Comparison of ENCODE assay signal across 8 mouse cellular contexts in the genomic region with DNA sequence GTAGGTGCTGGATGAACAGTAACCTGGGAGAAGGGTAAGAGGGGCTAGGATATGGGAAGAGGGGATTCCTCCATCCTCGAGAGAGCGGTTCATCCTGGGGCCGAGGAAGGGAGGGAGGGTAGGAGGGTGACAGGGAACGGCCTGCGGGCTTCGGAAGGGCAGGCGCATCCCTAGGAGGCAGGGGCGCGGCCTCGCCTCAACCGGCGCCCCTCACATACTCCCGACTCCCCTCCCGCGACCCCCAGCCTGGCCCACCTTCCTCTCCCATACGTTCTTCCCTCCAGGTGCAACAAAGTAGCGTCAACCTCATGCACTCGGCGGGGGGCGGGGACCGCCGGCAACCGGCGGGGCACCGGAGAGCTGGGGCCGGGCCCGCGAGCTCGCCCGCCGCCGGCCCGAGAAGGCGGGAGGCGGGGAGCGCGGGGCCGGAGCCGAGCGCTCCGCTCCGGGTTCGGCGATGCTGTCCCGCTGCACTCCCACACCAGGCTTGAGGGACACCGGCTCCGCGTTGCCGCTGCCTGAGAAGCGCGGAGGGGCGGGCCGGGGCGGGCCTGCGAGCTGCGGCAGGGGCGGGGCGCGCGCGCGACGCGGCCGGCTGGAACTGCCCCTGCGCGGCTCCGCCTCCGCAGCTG. TPM values are rescaled to one million over a fixed set of nuclear protein-coding genes. Genes with fewer than 3 reads are reported as not detected.
DNase-seq lines count a peak whose midpoint lies in the region; ATAC-seq and TF ChIP-seq lines count a peak whose summit lies in the region.

A gene (minus strand): TSS at position 513 of the 632 bp plus-strand sequence.

- intact Hi-C loops in heart, postnatal 14 days (cut with DNase I): loop anchor here (5.0 kb wide), 1 partner anchor 51 kb away; a partner anchor contains a TSS

- H3K4me2 ChIP-seq in heart, embryonic 12.5 days: peak within 1 kb of the TSS; percentile 82
- peak within 1 kb of the TSS; percentile 82 for H3K4me2 ChIP-seq in embryonic facial prominence, embryonic 13.5 days
- peak within 1 kb of the TSS; percentile 96 for H3K4me2 ChIP-seq in intestine, embryonic 16.5 days (ENCODE audit: low read depth, low read length)
- H3K4me2 ChIP-seq in midbrain, embryonic 11.5 days: peak within 1 kb of the TSS; percentile 92

- peaks cover 26% of the 10 kb centered on the region for H3K36me3 ChIP-seq in heart, embryonic 12.5 days
- H3K36me3 ChIP-seq in G1E (replicated peaks): no peaks in the 10 kb centered on the region
- H3K36me3 ChIP-seq in embryonic facial prominence, embryonic 13.5 days: peaks cover 31% of the 10 kb centered on the region
- 0 out of 2 replicates have a peak, but pooled peaks cover 4% of the 10 kb centered on the region for H3K36me3 ChIP-seq in intestine, embryonic 16.5 days (ENCODE audit: control insufficient read depth, insufficient read depth, low read length)
- no peaks in the 10 kb centered on the region for H3K36me3 ChIP-seq in midbrain, embryonic 11.5 days (ENCODE audit: control insufficient read depth, insufficient read depth, low read length)

- peak; percentile 9; the same call in 1 of the 2 replicates for ATAC-seq in heart, embryonic 12.5 days (ENCODE audit: insufficient number of reproducible peaks, low FRiP score)
- ATAC-seq in G1E (ENCODE audit: extremely low read depth, insufficient number of reproducible peaks, low FRiP score, poor library complexity, severe bottlenecking): no peak
- no peak for ATAC-seq in embryonic facial prominence, embryonic 13.5 days (ENCODE audit: insufficient number of reproducible peaks, insufficient read depth, low FRiP score, low TSS enrichment, low read depth)
- ATAC-seq in intestine, embryonic 16.5 days: peak; percentile 4; the same call in 1 of the 2 replicates
- ATAC-seq in midbrain, embryonic 11.5 days (ENCODE audit: low FRiP score): peak; percentile 31

- H3K4me1 ChIP-seq in heart, embryonic 12.5 days (replicated peaks): peaks cover 13% of the 10 kb centered on the region
- peaks cover 19% of the 10 kb centered on the region for H3K4me1 ChIP-seq in G1E (ENCODE audit: insufficient read depth, low read depth, low read length)
- peaks cover 9% of the 10 kb centered on the region for H3K4me1 ChIP-seq in embryonic facial prominence, embryonic 13.5 days
- H3K4me1 ChIP-seq in intestine, embryonic 16.5 days (ENCODE audit: control insufficient read depth, insufficient read depth, low read length): peaks cover 8% of the 10 kb centered on the region
- H3K4me1 ChIP-seq in midbrain, embryonic 11.5 days (ENCODE audit: control insufficient read depth, insufficient read depth, low read length): peaks cover 9% of the 10 kb centered on the region

- peak within 1 kb of the TSS; percentile 84 for H3K9ac ChIP-seq in heart, embryonic 12.5 days
- H3K9ac ChIP-seq in embryonic facial prominence, embryonic 13.5 days: peak within 1 kb of the TSS; percentile 88
- H3K9ac ChIP-seq in intestine, embryonic 16.5 days (ENCODE audit: low read depth, low read length): peak within 1 kb of the TSS; percentile 77
- H3K9ac ChIP-seq in midbrain, embryonic 11.5 days (ENCODE audit: low read length): peak within 1 kb of the TSS; percentile 84

- DNase-seq in heart, postnatal 14 days: no peak
- no peak for DNase-seq in G1E (ENCODE audit: low spot score)
- no peak for DNase-seq in midbrain, embryonic 11.5 days (ENCODE audit: low spot score, missing footprints)
- DNase-seq in urinary bladder, postnatal 10 days (ENCODE audit: low spot score): no peak
- no peak for DNase-seq in retina, embryonic 14.5 days (ENCODE audit: low spot score)

- no peaks in the 10 kb centered on the region for H3K9me3 ChIP-seq in heart, embryonic 12.5 days (replicated peaks)
- no peaks in the 10 kb centered on the region for H3K9me3 ChIP-seq in G1E (replicated peaks)
- no peaks in the 10 kb centered on the region for H3K9me3 ChIP-seq in embryonic facial prominence, embryonic 13.5 days
- no peaks in the 10 kb centered on the region for H3K9me3 ChIP-seq in intestine, embryonic 16.5 days (ENCODE audit: control insufficient read depth, low read length)
- H3K9me3 ChIP-seq in midbrain, embryonic 11.5 days (ENCODE audit: control insufficient read depth, low read length): no peaks in the 10 kb centered on the region

- WGBS in heart, embryonic 12.5 days: 1% methylated on average over 62 of the region's 69 CpGs
- 2% methylated on average over 61 of the region's 69 CpGs for WGBS in embryonic facial prominence, embryonic 13.5 days
- WGBS in intestine, embryonic 16.5 days: under 1% methylated on average over 58 of the region's 69 CpGs
- WGBS in midbrain, embryonic 11.5 days: 1% methylated on average over 61 of the region's 69 CpGs

- peak within 1 kb of the TSS; percentile 64 for H3K27ac ChIP-seq in heart, embryonic 12.5 days (ENCODE audit: poor library complexity, severe bottlenecking)
- peak within 1 kb of the TSS; percentile 69 for H3K27ac ChIP-seq in embryonic facial prominence, embryonic 13.5 days
- H3K27ac ChIP-seq in intestine, embryonic 16.5 days (ENCODE audit: low read length): peak within 1 kb of the TSS; percentile 61
- H3K27ac ChIP-seq in midbrain, embryonic 11.5 days (ENCODE audit: low read depth, low read length): peak within 1 kb of the TSS; percentile 61

- TF ChIP-seq CTCF in G1E (IDR thresholded peaks at IDR 0.05; ENCODE audit: low read depth, low read length): no peak

- H3K4me3 ChIP-seq in heart, embryonic 12.5 days: peak within 1 kb of the TSS; percentile 74
- peak within 1 kb of the TSS; percentile 72 for H3K4me3 ChIP-seq in G1E (ENCODE audit: low read depth, low read length)
- peak within 1 kb of the TSS; percentile 84 for H3K4me3 ChIP-seq in embryonic facial prominence, embryonic 13.5 days
- peak within 1 kb of the TSS; percentile 82 for H3K4me3 ChIP-seq in intestine, embryonic 16.5 days (ENCODE audit: low read length)
- H3K4me3 ChIP-seq in midbrain, embryonic 11.5 days (ENCODE audit: low read depth, low read length): peak within 1 kb of the TSS; percentile 79

- no peaks in the 10 kb centered on the region for H3K27me3 ChIP-seq in heart, embryonic 12.5 days (replicated peaks)
- H3K27me3 ChIP-seq in G1E (ENCODE audit: insufficient read depth, low read length): peaks cover 49% of the 10 kb centered on the region
- H3K27me3 ChIP-seq in embryonic facial prominence, embryonic 13.5 days: no peaks in the 10 kb centered on the region
- H3K27me3 ChIP-seq in intestine, embryonic 16.5 days (replicated peaks; ENCODE audit: control insufficient read depth, insufficient read depth, low read length): no peaks in the 10 kb centered on the region
- H3K27me3 ChIP-seq in midbrain, embryonic 11.5 days (ENCODE audit: control insufficient read depth, insufficient read depth, low read length): no peaks in the 10 kb centered on the region

RNA-seq across cellular contexts. Expression of the gene that starts here (rescaled TPM):
- polyA plus RNA-seq in heart, embryonic 12.5 days (2016; fragmentation: Nextera tagmentation; extraction: Ambion mirVana): 3.4 and 4.4 TPM in 2 replicates
- total RNA-seq in heart, postnatal 14 days (2021): 1 to 10 TPM; 7.3 to 8.1 TPM
- total RNA-seq in G1E (2014; fragmentation: Nextera tagmentation) (1.3 and 1.4 TPM in 2 replicates), G1E (2017) (1.3 and 1.5 TPM in 2 replicates)
- 1.5 and 1.7 TPM in 2 replicates for polyA plus RNA-seq in G1E (2012)
- polyA plus RNA-seq in embryonic facial prominence, embryonic 13.5 days (2015; fragmentation: Nextera tagmentation; extraction: Ambion mirVana): 11.6 and 11.9 TPM in 2 replicates
- 3.4 and 3.8 TPM in 2 replicates for polyA plus RNA-seq in intestine, embryonic 16.5 days (2015; fragmentation: Nextera tagmentation; extraction: Ambion mirVana)
- polyA plus RNA-seq in midbrain, embryonic 11.5 days (2014; fragmentation: Nextera tagmentation; extraction: Ambion mirVana): 8.4 and 9.1 TPM in 2 replicates

Comparison
In these comparisons a context has a peak if more than half of its experiments do, and no peak if none do; other contexts are left out.
1. ATAC-seq: peak in heart, embryonic 12.5 days (single experiment), intestine, embryonic 16.5 days (single experiment) and midbrain, embryonic 11.5 days (single experiment); none in G1E (single experiment) and embryonic facial prominence, embryonic 13.5 days (single experiment).
2. Peak in every context shown above with its lines, with median percentiles within 50 percentile points of each other: H3K27ac ChIP-seq, H3K4me2 ChIP-seq, H3K4me3 ChIP-seq and H3K9ac ChIP-seq.